Mouse (Mus musculus) liver, postnatal 0 days (tissue): ENCODE results near the gene Orc3.

Source experiments
- CTCF ChIP-seq: sonication (generic); IDR thresholded peaks from 2 replicates; pipeline ENCODE4 v1.5.1; 2016; ENCODE audit warnings: antibody characterized with exemption, low read depth
- EP300 ChIP-seq: IDR thresholded peaks from 2 replicates; pipeline ENCODE4 v1.6.1; 2016; ENCODE audit warnings: antibody characterized with exemption, low read depth, mild to moderate bottlenecking

DNA sequence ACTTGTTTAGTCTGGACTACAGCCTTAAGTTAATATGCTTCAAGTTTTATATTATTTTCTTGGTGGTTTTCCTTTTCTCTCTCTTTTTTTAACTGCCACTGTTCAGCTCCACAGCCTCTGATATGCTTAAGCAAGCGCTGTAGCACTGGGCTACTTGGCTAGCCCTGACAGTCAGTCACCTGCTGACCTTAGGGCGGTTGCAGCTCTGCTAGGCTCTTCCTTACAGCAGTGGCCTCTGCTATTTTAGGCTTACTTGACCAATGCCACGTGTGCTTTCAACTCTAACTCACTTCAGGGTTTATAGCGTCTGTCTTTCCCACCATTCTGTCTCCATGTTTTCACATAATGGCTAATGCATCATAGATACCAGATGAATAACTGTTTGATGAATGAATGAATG is 10.8 kb upstream of the Orc3 start:
- TF ChIP-seq CTCF (no peak), EP300 (no peak)
